Mouse (Mus musculus) T-helper 1 cell (primary cell): ENCODE measurements around the gene Gm7971.

Source experiments
- in situ Hi-C: fragments of 300-600 bp; cut with MboI, MseI; formaldehyde crosslinking; loops from one replicate; pipeline ENCODE4 v1.15.1; 2025; ENCODE audit warnings: high pct_unique_total_duplicates

Gm7971 gene

DNA sequence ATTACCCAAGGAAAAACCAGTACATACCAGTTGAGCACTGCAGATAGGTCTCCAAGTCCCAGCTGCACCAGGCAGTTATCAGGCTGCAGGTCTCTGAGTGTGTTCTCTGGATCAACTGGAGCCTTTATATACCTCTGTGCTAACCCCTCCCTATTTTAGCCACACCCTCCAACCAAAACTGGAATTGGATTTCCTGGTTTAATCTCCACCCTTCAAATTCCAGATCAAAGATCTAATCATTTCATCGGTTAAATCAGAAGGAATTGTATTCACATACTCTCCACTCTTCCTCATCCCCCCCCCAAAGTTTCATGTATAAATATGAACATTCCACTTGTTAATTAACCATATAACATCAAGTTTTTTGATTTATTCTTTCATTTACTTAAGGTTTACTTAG, at the start of gene Gm7971:
TSS of gene Gm7971 (minus strand) at position 101 of the 400 bp plus-strand sequence.
- in situ Hi-C loops: loop anchor here (25.0 kb wide), 1 partner anchor 1857 kb away; no protein-coding TSS in a partner anchor
